Mouse (Mus musculus) limb, embryonic 13.5 days (tissue): Measurements from ENCODE around the gene Slc25a54. TPM values are rescaled to one million over a fixed set of nuclear protein-coding genes. Genes with fewer than 3 reads are reported as not detected.

ENCODE experiments used
- ATAC-seq: fragments of 200-750 bp; cut with Nextera tagmentation; 2 replicates; pipeline ENCODE4 v1.8.0; 2017; ENCODE audit warnings: low read depth, moderate number of reproducible peaks, moderate TSS enrichment; ENCODE audit not compliant: low FRiP score
- H3K27ac ChIP-seq: fragments of 300-500 bp; sonication (generic); 2 replicates; pipeline ENCODE4 v1.5.1; 2015; ENCODE audit warnings: inconsistent platforms, mild to moderate bottlenecking, moderate library complexity
- H3K27me3 ChIP-seq: fragments of 300-500 bp; sonication (generic); 2 replicates; pipeline ENCODE4 v1.6.1; 2015; ENCODE audit warnings: mild to moderate bottlenecking, inconsistent platforms
- H3K36me3 ChIP-seq: fragments of 300-500 bp; sonication (generic); 2 replicates; pipeline ENCODE4 v1.6.1; 2015; ENCODE audit warnings: inconsistent platforms, mild to moderate bottlenecking, moderate library complexity
- H3K4me1 ChIP-seq: fragments of 300-500 bp; sonication (generic); 2 replicates; pipeline ENCODE4 v1.6.1; 2015; ENCODE audit warnings: inconsistent platforms
- H3K4me2 ChIP-seq: fragments of 300-500 bp; sonication (generic); replicated peaks from 2 replicates; pipeline ENCODE4 v1.6.1; 2015; ENCODE audit warnings: inconsistent platforms, mild to moderate bottlenecking, moderate library complexity
- H3K4me3 ChIP-seq: fragments of 300-500 bp; sonication (generic); 2 replicates; pipeline ENCODE4 v1.5.1; 2015; ENCODE audit warnings: moderate library complexity, mild to moderate bottlenecking, inconsistent platforms
- H3K9ac ChIP-seq: fragments of 300-500 bp; sonication (generic); 2 replicates; pipeline ENCODE4 v1.6.1; 2015; ENCODE audit warnings: mild to moderate bottlenecking, inconsistent platforms
- H3K9me3 ChIP-seq: fragments of 300-500 bp; sonication (generic); 2 replicates; pipeline ENCODE4 v1.6.1; 2016; ENCODE audit warnings: inconsistent platforms
- WGBS: fragments of 180-500 bp; shearing (Covaris S2); methylation state at CpG from one replicate; pipeline ENCODE4 v1.1.7; 2015; 5-methylcytosine and 5-hydroxymethylcytosine counted together
- polyA plus RNA-seq: library from polyadenylated mRNA; unstranded; fragments of >200 nt; fragmentation: Nextera tagmentation; extraction: Ambion mirVana; gene quantifications from 2 replicates; pipeline ENCODE4 v1.2.1, GENCODE M21; 2015

Gene Slc25a54
- polyA plus RNA-seq, 1 experiment from 2014 or later, result not detected

DNA sequence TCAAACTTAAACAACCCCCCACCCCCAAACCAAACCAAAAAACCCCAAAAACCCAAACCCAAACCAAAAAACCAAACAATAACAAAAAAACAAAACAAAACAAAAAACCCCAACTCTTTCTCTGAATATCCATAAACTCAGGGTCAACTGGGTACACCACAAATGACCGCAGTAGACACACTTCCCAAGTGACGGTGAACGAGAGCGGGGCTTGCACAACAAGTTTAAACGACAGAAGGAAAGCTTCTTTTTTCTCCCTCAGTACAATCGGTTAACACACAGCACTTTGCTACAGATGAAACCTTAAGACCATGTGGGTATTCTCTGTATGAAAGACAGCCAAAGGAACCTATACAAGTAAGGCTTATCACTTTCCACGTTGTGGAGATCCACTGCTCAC lies 17.9 kb upstream of the Slc25a54 start:
- ATAC-seq, result no peak
- H3K4me2 ChIP-seq, result no peak overlapping the region
- H3K4me3 ChIP-seq, result no peak overlapping the region
- H3K9ac ChIP-seq, result no peak overlapping the region
- H3K27me3 ChIP-seq, result no peaks in the 10 kb centered on the region
- H3K36me3 ChIP-seq, result no peaks in the 10 kb centered on the region
- H3K4me1 ChIP-seq, result peaks cover 14% of the 10 kb centered on the region
- 73% methylated on average over 7 of the region's 7 CpGs for WGBS
- no peaks in the 10 kb centered on the region for H3K9me3 ChIP-seq
- no peak overlapping the region for H3K27ac ChIP-seq

DNA sequence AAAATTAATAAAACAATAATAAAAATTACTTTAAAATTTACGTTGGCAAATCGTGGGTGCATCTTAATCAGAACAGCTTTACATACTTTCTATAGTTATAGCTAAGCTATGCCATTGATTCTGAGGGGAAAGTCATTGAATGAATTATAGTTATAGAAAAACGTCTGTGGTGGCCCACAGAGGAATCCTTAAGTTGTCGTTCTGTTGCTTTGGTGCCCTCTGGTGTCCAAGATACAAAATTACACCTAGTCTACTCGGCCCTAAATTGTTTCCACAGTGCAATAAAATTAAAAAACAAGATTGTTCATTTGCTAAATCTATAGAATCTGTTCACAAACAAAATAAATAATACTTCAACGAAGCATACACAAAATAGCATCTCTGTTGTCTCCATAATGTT lies 17.3 kb upstream of the Slc25a54 start:
- H3K4me2 ChIP-seq, result no peak overlapping the region
- H3K27me3 ChIP-seq, result no peaks in the 10 kb centered on the region
- H3K36me3 ChIP-seq, result no peaks in the 10 kb centered on the region
- no peak overlapping the region for H3K27ac ChIP-seq
- no peak overlapping the region for H3K4me3 ChIP-seq
- WGBS, result 1% methylated on average over 6 of the region's 6 CpGs
- H3K9me3 ChIP-seq, result no peaks in the 10 kb centered on the region
- ATAC-seq, result no peak
- H3K9ac ChIP-seq, result no peak overlapping the region
- peaks cover 14% of the 10 kb centered on the region for H3K4me1 ChIP-seq

DNA sequence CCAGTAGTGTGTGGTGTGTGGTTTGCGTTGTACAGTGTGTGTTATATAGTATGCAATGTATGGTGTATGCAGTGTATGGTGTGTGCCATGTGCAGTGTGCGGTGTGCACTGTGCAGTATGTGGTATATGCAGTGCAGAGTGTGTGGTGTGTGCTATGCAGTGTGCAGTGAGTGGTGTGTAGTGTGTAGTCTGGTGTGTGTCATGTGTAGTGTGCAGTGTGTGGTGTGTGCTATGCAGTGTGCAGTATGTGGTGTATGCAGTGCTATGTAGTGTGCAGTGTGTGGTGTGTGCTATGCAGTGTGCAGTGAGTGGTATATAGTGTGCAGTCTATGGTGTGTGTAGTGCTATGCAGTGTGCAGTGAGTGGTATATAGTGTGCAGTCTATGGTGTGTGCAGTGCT lies 4.1 kb downstream of the Slc25a54 start:
- Histone ChIP-seq H3K4me3 (no peak overlapping the region), H3K36me3 (no peaks in the 10 kb centered on the region), H3K4me2 (no peak overlapping the region), H3K27me3 (no peaks in the 10 kb centered on the region), H3K9me3 (no peaks in the 10 kb centered on the region), H3K4me1 (no peaks in the 10 kb centered on the region), H3K27ac (no peak overlapping the region), H3K9ac (no peak overlapping the region)
- no peak for ATAC-seq
- 91% methylated on average over 2 of the region's 2 CpGs for WGBS

DNA sequence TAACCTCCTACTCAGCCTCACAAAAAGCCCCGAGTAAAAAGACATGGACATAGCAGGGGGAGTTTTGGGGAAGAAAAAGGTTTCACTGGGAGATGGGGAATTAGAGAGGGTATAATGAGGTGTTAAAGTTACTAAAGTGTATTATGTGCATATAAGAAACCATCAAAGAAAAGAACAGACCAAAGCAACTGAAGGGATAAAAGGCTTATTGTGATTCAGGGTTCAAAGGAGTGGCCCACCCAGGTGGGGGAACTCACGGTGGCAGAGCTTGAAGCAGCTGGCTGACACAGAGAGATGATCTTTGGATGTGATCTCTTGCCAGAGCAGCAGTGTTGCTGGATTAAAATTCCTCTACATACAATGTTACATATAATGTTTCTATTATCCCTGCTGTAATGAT lies 8.2 kb downstream of the Slc25a54 start:
- no peaks in the 10 kb centered on the region for H3K4me1 ChIP-seq
- H3K27me3 ChIP-seq, result no peaks in the 10 kb centered on the region
- H3K9ac ChIP-seq, result no peak overlapping the region
- no peak overlapping the region for H3K27ac ChIP-seq
- H3K9me3 ChIP-seq, result no peaks in the 10 kb centered on the region
- no peak overlapping the region for H3K4me2 ChIP-seq
- no peaks in the 10 kb centered on the region for H3K36me3 ChIP-seq
- 10% methylated on average over 2 of the region's 2 CpGs for WGBS
- no peak overlapping the region for H3K4me3 ChIP-seq
- ATAC-seq, result no peak

DNA sequence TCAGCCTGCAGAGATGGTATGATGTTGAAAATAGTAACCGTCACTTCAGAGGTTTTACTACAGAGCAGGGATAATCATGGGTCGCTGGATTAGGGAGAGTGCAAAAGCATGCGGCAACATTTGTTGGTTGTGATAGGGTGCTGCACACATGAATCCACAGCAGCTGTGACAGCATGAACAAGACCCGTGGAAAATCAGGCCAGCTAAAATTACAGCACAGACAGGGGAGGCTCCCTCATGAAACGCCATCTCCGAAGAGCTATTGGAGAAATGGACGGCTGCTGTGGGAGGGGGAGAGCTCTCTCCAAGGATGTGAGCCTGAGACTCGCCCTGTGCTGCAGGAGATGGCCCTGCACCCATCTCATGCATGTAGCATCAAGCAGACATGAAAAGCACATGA lies 24.4 kb downstream of the Slc25a54 start:
- Histone ChIP-seq H3K4me3 (no peak overlapping the region), H3K4me2 (no peak overlapping the region)
- WGBS, result 51% methylated on average over 8 of the region's 8 CpGs

DNA sequence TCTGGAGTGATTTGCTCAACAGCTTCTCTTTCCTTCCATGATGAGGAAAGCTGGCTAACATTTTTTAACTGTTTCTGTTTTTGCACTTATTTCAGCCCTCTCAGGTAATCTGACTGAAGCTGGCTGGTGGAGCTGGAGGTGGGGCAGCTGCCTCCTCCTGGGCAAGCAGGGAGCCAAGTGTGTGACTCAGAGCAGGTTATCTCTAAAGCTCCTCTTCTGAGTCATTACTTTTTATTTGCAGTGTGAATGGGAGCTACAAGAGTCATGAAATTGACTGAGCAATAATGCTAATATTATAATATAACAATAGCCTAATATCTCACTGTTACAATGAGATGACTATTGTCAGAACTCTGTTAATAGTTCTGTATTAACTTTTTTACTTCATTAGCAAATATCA lies 36.9 kb downstream of the Slc25a54 start:
- no peak for ATAC-seq
- Histone ChIP-seq H3K9ac (no peak overlapping the region), H3K4me2 (no peak overlapping the region), H3K9me3 (no peaks in the 10 kb centered on the region), H3K27ac (no peak overlapping the region), H3K4me1 (peaks cover under 1% of the 10 kb centered on the region; the same call in 1 of the 2 replicates), H3K4me3 (no peak overlapping the region), H3K36me3 (no peaks in the 10 kb centered on the region), H3K27me3 (no peaks in the 10 kb centered on the region)

More for the DNA sequence above, 24.4 kb downstream of the Slc25a54 start:
- peak; percentile 82 for ATAC-seq
- Histone ChIP-seq H3K9ac (no peak overlapping the region), H3K27me3 (no peaks in the 10 kb centered on the region), H3K36me3 (no peaks in the 10 kb centered on the region), H3K27ac (no peak overlapping the region), H3K4me1 (no peaks in the 10 kb centered on the region), H3K9me3 (no peaks in the 10 kb centered on the region)

DNA sequence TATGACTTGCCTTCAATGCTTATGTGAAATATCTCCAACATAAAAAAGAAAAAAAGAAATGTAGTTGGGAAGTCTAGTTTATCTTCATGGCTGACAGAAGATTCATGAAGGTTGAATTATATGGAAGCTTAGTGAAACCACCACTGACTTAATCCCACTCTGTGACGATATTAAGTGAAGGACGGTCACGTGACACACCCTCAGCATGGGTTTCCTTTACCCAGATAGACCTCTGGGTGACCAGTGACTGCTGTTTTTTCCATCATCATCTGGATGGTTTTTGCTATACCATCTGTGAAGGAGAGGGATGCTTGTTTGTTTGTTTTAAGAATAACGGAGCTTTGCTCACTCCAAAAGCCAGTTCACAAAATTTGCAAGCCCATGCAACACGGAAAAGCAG lies 39.3 kb downstream of the Slc25a54 start:
- H3K36me3 ChIP-seq, result no peaks in the 10 kb centered on the region
- no peak overlapping the region for H3K9ac ChIP-seq
- no peak overlapping the region for H3K27ac ChIP-seq
- H3K9me3 ChIP-seq, result no peaks in the 10 kb centered on the region
- no peaks in the 10 kb centered on the region for H3K27me3 ChIP-seq
- H3K4me1 ChIP-seq, result peaks cover 16% of the 10 kb centered on the region
- ATAC-seq, result no peak
- WGBS, result 86% methylated on average over 5 of the region's 5 CpGs
- H3K4me3 ChIP-seq, result no peak overlapping the region
- no peak overlapping the region for H3K4me2 ChIP-seq

DNA sequence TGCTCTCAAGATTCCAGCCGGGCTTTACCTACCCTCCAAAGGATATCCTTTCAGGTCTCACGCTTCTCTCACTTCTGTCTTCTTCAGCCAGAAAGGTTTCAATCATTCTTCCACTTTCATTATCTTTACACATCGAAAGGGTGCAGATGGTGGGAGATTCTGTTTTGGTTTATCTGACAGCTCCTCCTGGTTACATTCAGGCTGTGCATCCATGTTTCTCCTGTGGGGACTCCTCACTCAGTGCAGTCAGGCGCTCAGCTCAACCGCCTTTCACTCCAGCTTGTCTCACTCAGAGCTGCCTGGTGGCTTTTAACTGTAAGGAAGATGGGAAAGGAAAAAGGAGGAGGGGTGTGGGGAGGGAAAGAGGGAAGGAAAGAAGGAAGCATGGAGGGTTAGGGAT lies 39.7 kb downstream of the Slc25a54 start:
- 87% methylated on average over 5 of the region's 5 CpGs for WGBS
- Histone ChIP-seq H3K4me3 (no peak overlapping the region), H3K9me3 (no peaks in the 10 kb centered on the region), H3K36me3 (no peaks in the 10 kb centered on the region), H3K27ac (no peak overlapping the region), H3K4me1 (peaks cover 16% of the 10 kb centered on the region), H3K4me2 (no peak overlapping the region), H3K27me3 (no peaks in the 10 kb centered on the region), H3K9ac (no peak overlapping the region)
- ATAC-seq, result no peak

DNA sequence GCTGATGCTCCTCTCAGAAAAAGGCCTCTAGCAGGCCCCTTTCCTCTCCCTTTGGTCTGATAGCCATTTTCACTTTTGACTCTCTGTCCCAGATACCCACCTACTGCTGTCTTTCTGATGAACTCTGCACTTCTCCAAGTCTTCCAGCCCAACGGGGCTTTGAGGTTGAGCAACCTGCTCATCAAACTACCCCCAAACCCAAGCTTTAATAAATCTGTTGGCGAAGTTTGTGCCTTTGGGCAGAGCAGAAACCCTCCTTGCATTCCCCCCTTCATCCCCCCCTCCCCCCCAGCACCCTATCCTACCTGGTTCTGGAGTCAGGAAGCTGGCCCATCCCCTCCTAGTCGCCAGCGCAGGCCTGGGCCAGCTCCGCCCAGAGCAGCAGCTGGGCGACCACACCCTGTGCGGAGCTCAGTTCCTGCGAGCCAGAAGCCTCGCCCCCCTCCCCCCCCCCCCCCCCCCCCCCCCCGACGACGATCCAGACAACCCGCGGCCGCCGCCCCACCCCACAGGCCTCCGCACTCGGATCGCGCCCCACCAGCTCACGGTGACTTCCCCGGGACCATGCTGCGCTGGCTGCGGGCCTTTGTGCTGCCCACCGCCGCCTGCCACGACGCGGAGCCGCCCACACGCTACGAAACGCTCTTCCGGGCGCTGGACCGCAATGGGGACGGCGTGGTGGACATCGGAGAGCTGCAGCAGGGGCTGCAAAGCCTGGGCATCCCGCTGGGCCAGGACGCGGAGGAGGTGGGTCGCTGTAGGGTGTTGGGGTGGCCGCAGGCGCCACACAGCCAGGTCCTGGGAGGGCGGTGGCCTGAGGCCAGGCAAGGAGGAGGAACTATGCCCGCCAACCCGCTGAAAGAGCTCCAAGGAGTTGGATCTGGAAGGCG lies 42.6 kb downstream of the Slc25a54 start, which contains the start of gene Slc25a24:
Slc25a24 (plus strand) TSS at position 509 of the 890 bp plus-strand sequence.
- no peaks in the 10 kb centered on the region; the same call in 1 of the 2 replicates for H3K9me3 ChIP-seq
- WGBS, result 3% methylated on average over 35 of the region's 49 CpGs
- peak within 1 kb of the TSS; percentile 87 for H3K27ac ChIP-seq
- peak within 1 kb of the TSS; percentile 85 for H3K4me3 ChIP-seq
- H3K36me3 ChIP-seq, result peaks cover 13% of the 10 kb centered on the region
- H3K4me2 ChIP-seq, result peak within 1 kb of the TSS; percentile 80
- peak within 1 kb of the TSS; percentile 95 for H3K9ac ChIP-seq
- H3K27me3 ChIP-seq, result no peaks in the 10 kb centered on the region
- peak; percentile 92 for ATAC-seq
- H3K4me1 ChIP-seq, result peaks cover 24% of the 10 kb centered on the region

DNA sequence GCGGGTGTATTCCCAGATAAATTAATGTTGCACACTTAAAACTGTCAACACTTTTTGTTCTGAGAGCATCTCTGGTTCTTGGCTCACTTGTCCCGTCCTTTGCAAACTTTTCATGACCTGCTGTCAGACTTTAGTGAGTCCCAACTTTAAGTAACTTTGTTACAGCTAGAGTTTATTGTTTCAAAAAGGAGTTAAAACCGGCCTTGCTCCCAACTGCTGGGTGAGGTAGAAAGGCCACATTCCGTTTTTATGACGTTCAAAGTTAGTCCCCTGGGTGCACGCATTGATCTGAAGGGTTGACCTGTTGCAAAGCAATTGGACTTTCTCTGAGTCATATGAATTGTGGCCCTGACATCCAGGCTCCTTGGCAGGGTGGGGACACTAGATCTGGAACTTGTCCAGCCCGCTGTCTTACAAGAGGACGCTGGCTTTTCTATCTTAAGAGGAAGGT lies 43.3 kb downstream of the Slc25a54 start:
- H3K4me2 ChIP-seq, result peak overlapping the region; percentile 80
- no peaks in the 10 kb centered on the region for H3K27me3 ChIP-seq
- H3K9me3 ChIP-seq, result no peaks in the 10 kb centered on the region; the same call in 1 of the 2 replicates
- H3K27ac ChIP-seq, result peak overlapping the region; percentile 87
- WGBS, result 5% methylated on average over 8 of the region's 8 CpGs
- peak overlapping the region; percentile 95 for H3K9ac ChIP-seq
- H3K4me3 ChIP-seq, result peak overlapping the region; percentile 85
- ATAC-seq, result no peak; the same call in 1 of the 2 replicates
- peaks cover 24% of the 10 kb centered on the region for H3K4me1 ChIP-seq
- H3K36me3 ChIP-seq, result peaks cover 13% of the 10 kb centered on the region

DNA sequence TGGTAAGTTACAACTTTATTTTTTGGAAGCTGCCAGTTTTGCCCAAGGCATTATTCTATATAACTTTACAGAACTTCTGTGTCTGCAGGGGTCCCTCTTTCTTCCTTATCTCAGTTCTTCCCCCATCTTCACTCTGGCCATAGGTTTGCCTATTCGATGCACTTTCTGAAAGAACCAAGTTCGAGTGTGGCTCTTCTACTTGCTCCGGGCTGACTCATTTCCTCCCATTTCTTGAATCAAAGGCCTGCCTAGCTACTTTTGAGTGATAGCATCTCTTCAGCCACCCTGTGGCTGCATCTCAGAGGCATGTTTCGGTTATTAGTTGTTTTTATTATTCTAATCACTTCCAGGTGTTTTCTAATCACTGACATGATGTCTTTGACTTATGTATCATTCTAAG lies 43.8 kb downstream of the Slc25a54 start:
- Histone ChIP-seq H3K4me2 (peak overlapping the region; percentile 80), H3K4me1 (peaks cover 24% of the 10 kb centered on the region), H3K27ac (no peak overlapping the region), H3K9ac (peak overlapping the region; percentile 95), H3K27me3 (no peaks in the 10 kb centered on the region), H3K9me3 (no peaks in the 10 kb centered on the region; the same call in 1 of the 2 replicates), H3K36me3 (peaks cover 13% of the 10 kb centered on the region), H3K4me3 (peak overlapping the region; percentile 85)
- WGBS, result 31% methylated on average over 4 of the region's 4 CpGs
- ATAC-seq, result no peak

DNA sequence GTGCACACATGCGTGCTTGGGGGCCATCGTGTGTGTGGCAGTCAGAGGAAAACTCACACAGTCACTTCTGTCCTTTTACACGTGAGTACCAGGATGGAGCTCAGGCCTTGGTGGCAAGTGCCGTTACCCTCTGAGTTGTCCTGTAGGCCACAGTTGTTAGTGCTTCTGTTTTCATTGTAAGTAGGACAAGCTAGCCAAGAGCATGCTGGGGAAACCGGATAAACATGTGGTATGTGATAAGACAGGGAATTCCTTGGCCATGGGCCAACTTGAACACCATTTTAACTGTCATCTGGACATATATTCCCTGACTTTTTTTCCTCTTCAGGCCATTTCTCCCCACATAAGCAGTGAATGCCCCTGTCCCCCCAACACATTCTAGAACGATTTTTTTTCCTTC lies 45.3 kb downstream of the Slc25a54 start:
- Histone ChIP-seq H3K27me3 (no peaks in the 10 kb centered on the region), H3K4me2 (no peak overlapping the region), H3K36me3 (peaks cover 18% of the 10 kb centered on the region), H3K27ac (no peak overlapping the region), H3K4me1 (peaks cover 24% of the 10 kb centered on the region), H3K4me3 (no peak overlapping the region), H3K9ac (no peak overlapping the region), H3K9me3 (no peaks in the 10 kb centered on the region; the same call in 1 of the 2 replicates)
- WGBS, result 80% methylated on average over 6 of the region's 6 CpGs
- ATAC-seq, result no peak
